Mouse (Mus musculus) C2C12 (cell line): ENCODE measurements at regions not wholly inside any gene's neighbourhood (a gene's known extent, or its start where the extent isn't known, plus 50 kb on each side); places are given as distances from the start of the nearest gene placed in this dataset.

Source experiments
- H3K27me3 ChIP-seq: one replicate; pipeline ENCODE4 v1.6.1; 2011; ENCODE audit not compliant: control insufficient read depth, insufficient read depth, insufficient read length
- H3K36me3 ChIP-seq: one replicate; pipeline ENCODE4 v1.6.1; 2011; ENCODE audit not compliant: control insufficient read depth, insufficient read depth
- H3K4me3 ChIP-seq: one replicate; pipeline ENCODE4 v1.5.1; 2011; ENCODE audit warnings: mild to moderate bottlenecking, control low read depth; ENCODE audit not compliant: poor library complexity, insufficient read depth, severe bottlenecking
- H3K79me2 ChIP-seq: one replicate; pipeline ENCODE4 v1.6.1; 2011; ENCODE audit not compliant: control insufficient read depth, insufficient read depth
- H3K79me3 ChIP-seq: one replicate; pipeline ENCODE4 v1.6.1; 2011; ENCODE audit warnings: low read depth, control low read depth
- H3ac ChIP-seq: one replicate; pipeline ENCODE3; 2011; ENCODE audit warnings: low read depth; ENCODE audit not compliant: control insufficient read depth, insufficient read length
- CEBPB ChIP-seq: IDR thresholded peaks from one replicate; pipeline ENCODE4 v1.6.1; 2011; ENCODE audit warnings: low read depth, mild to moderate bottlenecking, control low read depth, moderate library complexity
- CTCF ChIP-seq: IDR thresholded peaks from one replicate; pipeline ENCODE4 v1.5.1; 2011; ENCODE audit not compliant: control insufficient read depth, insufficient read depth, insufficient read length
- FOSL1 ChIP-seq: IDR thresholded peaks from one replicate; pipeline ENCODE4 v1.8.0; 2011; ENCODE audit warnings: mild to moderate bottlenecking, low read length; ENCODE audit not compliant: poor library complexity, insufficient read depth, severe bottlenecking
- MAX ChIP-seq: IDR thresholded peaks from one replicate; pipeline ENCODE4 v1.6.1; 2011; ENCODE audit warnings: mild to moderate bottlenecking, control low read depth
- MYOD1 ChIP-seq: IDR thresholded peaks from one replicate; pipeline ENCODE4 v1.6.1; 2011; ENCODE audit warnings: low read depth; ENCODE audit not compliant: control insufficient read depth, insufficient read length
- MYOG ChIP-seq: IDR thresholded peaks from one replicate; pipeline ENCODE4 v1.6.1; 2011; ENCODE audit not compliant: control insufficient read depth, insufficient read length; ENCODE audit errors: extremely low read depth
- USF1 ChIP-seq: IDR thresholded peaks from one replicate; pipeline ENCODE4 v1.6.1; 2011; ENCODE audit warnings: low read depth, mild to moderate bottlenecking, control low read depth, moderate library complexity

- TF ChIP-seq MYOD1 (no peak), MAX (no peak), FOSL1 (no peak), USF1 (no peak), CTCF (no peak), MYOG (no peak)
- H3K27me3 ChIP-seq = no peaks in the 10 kb centered on the region
- no peaks in the 10 kb centered on the region for H3K79me3 ChIP-seq
- H3K36me3 ChIP-seq = no peaks in the 10 kb centered on the region
- no peak overlapping the region for H3ac ChIP-seq
- H3K79me2 ChIP-seq = no peaks in the 10 kb centered on the region
- no peak overlapping the region for H3K4me3 ChIP-seq
These were observed 203.3 kb upstream of the Hsf2 start for GRCm38 (mm10) chr10:57282896-57283295.

GRCm38 (mm10) chr10:57291596-57291995 is 194.6 kb upstream of the Hsf2 start:
- TF ChIP-seq CEBPB = no peak
- no peak for TF ChIP-seq FOSL1
- no peak for TF ChIP-seq MYOG
- TF ChIP-seq MYOD1 = no peak
- no peak for TF ChIP-seq USF1
- TF ChIP-seq MAX = no peak
- no peak for TF ChIP-seq CTCF
- Histone ChIP-seq H3K79me2 (no peaks in the 10 kb centered on the region), H3K27me3 (no peaks in the 10 kb centered on the region), H3K36me3 (no peaks in the 10 kb centered on the region), H3K79me3 (no peaks in the 10 kb centered on the region), H3K4me3 (no peak overlapping the region), H3ac (no peak overlapping the region)

GRCm38 (mm10) chr10:57313799-57314198 is 172.4 kb upstream of the Hsf2 start:
- Histone ChIP-seq H3K79me2 (no peaks in the 10 kb centered on the region), H3K4me3 (no peak overlapping the region), H3K36me3 (no peaks in the 10 kb centered on the region), H3K79me3 (no peaks in the 10 kb centered on the region), H3K27me3 (no peaks in the 10 kb centered on the region), H3ac (no peak overlapping the region)
- no peak for TF ChIP-seq CEBPB
- TF ChIP-seq MAX = no peak
- TF ChIP-seq CTCF = no peak
- no peak for TF ChIP-seq FOSL1
- no peak for TF ChIP-seq MYOD1
- no peak for TF ChIP-seq MYOG
- TF ChIP-seq USF1 = no peak

DNA sequence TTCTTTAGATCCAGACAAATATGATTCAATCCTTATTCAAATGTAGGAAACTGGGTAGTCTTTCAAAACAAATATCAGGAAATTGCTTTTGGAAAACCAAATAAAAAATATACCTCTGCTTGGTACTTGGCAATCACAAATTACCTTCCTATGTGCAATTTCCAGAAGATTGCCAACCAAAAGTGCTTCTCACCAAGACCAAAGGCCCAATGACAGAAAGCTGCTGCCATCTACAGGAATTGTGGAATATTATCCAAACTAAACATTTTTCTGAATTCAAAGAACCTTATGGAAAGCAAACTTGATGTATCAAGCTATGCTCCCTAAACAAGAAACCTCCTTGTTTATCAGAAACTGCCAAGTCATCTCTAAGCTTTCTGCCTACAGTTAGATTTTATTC is 169.1 kb upstream of the Hsf2 start:
- Histone ChIP-seq H3ac (no peak overlapping the region), H3K79me2 (no peaks in the 10 kb centered on the region), H3K36me3 (no peaks in the 10 kb centered on the region), H3K4me3 (no peak overlapping the region), H3K27me3 (no peaks in the 10 kb centered on the region), H3K79me3 (no peaks in the 10 kb centered on the region)
- TF ChIP-seq MYOD1 (no peak), CEBPB (no peak), MAX (no peak), FOSL1 (no peak), MYOG (no peak), USF1 (no peak), CTCF (no peak)

GRCm38 (mm10) chr10:57319171-57319570 is 167.0 kb upstream of the Hsf2 start:
- TF ChIP-seq CTCF (no peak), FOSL1 (no peak), MYOG (no peak), CEBPB (no peak), MYOD1 (no peak), USF1 (no peak), MAX (no peak)
- H3K36me3 ChIP-seq = no peaks in the 10 kb centered on the region
- no peak overlapping the region for H3K4me3 ChIP-seq
- no peaks in the 10 kb centered on the region for H3K27me3 ChIP-seq
- H3ac ChIP-seq = no peak overlapping the region
- H3K79me3 ChIP-seq = no peaks in the 10 kb centered on the region
- H3K79me2 ChIP-seq = no peaks in the 10 kb centered on the region

- Histone ChIP-seq H3ac (no peak overlapping the region), H3K36me3 (no peaks in the 10 kb centered on the region), H3K27me3 (no peaks in the 10 kb centered on the region), H3K4me3 (no peak overlapping the region), H3K79me3 (no peaks in the 10 kb centered on the region), H3K79me2 (no peaks in the 10 kb centered on the region)
- TF ChIP-seq FOSL1 (no peak), CTCF (no peak), MAX (no peak), USF1 (no peak), CEBPB (no peak), MYOD1 (no peak), MYOG (no peak)
These were observed 163.3 kb upstream of the Hsf2 start for GRCm38 (mm10) chr10:57322717-57323424.
